Mouse (Mus musculus) liver, embryonic 14.5 days (tissue): Measurements from ENCODE around the gene Chuk.

Source experiments
- CTCF ChIP-seq: IDR thresholded peaks from 2 replicates; pipeline ENCODE4 v1.5.1; 2016; ENCODE audit warnings: antibody characterized with exemption, low read depth, control low read depth
- EP300 ChIP-seq: IDR thresholded peaks from 2 replicates; pipeline ENCODE4 v1.6.1; 2016; ENCODE audit warnings: antibody characterized with exemption, low read depth

DNA sequence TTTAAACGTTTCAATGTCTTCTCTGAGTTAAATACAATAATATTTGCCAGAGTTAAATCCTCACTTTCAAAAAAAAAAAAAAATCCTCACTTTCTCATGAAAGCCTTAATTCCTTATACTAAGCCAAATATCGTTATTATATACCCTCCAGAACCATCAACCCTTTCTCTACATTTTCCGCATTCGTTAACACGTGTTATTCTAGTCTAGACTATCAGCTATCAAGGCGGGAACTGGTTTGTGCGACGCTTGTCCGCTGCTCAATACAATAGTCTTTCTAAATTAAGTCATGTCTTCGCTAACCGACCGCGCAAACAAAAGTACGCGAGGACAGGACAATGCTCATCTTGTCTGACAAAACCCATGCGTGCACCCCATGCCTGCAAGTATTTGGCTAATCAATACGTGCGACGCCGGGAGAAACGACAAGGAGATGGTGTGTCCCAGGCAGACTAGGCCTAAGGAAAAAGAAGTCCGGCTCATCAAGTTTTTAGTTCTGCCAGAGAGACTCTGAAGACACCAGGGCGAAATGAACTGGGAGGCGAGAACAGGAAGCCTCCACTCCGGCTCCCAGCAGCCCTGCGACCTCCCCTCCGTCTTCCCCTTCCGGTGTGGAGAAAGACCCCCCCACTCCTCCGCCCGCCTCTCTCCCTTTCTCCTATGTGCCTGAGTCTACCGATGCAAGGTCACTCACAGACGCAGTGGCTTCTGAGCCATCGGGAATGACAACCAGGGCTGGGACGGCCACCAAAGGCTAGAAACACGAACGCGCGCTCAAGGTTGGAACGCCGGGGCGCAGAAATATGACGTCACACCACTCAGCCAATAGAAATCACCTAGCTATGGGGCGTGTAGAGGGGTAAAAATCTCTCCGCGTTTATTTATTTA is 28.0 kb upstream of the Chuk start, which contains the start of gene Cwf19l1:
- TF ChIP-seq EP300: no peak
- no peak for TF ChIP-seq CTCF
